Mouse (Mus musculus): ENCODE data around the gene Slc30a2.

Gene Slc30a2

DNA sequence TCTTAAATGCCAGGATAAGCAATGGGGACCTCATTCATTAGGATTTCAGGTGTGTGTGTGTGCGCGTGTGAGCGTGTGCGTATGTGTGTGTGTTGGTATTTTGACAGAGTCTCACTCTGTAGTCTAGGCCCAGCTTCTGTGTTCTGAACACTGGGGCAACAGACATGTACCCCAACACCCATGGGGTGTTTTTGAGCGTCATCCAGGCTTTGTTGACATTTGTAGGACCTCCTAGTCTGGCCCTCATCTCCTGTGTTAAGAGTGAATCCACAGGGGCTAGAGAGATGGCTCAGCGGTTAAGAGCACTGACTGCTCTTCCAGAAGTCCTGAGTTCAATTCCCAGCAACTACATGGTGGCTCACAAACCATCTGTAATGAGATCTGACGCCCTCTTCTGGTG, 52.2 kb downstream of the Slc30a2 start:
- in situ Hi-C loops (cut with MboI; ENCODE audit: unreplicated experiment in 2 of 2), result loop anchor here in 1 of 2 experiments (5.0 kb wide), 1 partner anchor 82 kb away; no protein-coding TSS in a partner anchor

DNA sequence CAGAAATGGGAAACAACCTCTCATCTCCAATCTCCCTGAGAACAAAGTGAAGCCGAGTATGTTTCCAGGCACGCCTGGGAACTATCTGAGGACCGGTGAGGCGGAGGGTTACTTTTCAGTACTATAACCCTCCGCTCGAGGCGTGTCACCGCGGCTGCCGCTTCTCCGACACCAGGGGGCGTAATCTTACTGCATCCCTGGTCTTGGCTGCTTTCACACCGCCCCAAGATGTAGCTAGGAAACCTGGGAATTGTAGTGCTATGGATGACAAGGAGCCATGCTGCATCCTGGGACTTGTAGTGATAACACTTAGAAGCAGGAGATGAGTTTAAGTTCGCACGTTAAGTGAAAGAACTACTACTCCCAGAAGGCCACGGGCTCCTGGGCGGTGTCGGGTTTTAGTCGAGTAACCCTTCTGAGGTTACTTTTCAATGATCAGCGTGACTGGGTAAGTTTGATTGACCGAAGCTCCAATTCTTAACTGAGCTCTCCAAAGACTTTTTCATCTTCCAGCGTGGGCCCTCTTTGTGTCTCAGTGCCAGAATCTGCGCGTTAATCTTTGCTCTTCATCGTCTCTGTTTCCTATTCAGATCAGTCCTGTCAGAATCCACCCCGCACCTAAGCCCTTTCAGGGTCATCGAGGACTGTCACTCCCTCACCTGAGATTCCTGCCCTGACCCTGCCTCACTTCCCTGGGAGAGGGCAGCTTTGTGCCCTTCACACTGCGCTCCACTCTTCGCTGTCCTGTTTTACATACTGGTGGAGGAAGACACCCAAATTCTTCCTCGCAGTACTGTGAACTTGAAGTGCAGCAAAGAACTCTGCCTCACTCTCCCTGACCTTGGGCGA, 53.2 kb downstream of the Slc30a2 start, which contains the start of gene Pafah2:
Gene Pafah2 (plus strand): TSS at position 344 of the 849 bp plus-strand sequence.
- in situ Hi-C loops (cut with MboI; ENCODE audit: unreplicated experiment in 2 of 2), result loop anchor here in 1 of 2 experiments (5.0 kb wide), 1 partner anchor 81 kb away; no protein-coding TSS in a partner anchor

DNA sequence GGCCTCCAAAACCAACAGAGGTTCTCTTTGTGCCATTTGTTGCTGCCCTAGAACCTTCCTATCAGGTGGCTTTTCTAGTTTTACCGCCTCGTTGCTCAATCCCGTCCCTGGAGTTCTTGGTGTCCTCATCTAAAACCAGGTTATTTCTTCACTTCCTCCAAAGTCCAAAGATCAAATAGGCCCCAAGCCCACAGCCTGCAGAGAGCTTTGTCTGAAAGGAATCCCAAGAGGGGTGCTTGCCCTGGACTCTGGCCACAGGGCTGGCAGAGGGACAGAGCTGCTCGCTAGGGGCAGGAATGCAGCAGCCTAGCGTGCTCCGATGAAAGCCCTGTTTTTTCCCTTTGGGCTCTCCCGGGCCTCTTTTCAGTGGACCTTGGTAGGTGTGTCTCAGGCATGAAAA, 54.1 kb downstream of the Slc30a2 start:
- in situ Hi-C loops (cut with MboI; ENCODE audit: unreplicated experiment in 2 of 2), result loop anchor here in 1 of 2 experiments (5.0 kb wide), 1 partner anchor 80 kb away; no protein-coding TSS in a partner anchor

DNA sequence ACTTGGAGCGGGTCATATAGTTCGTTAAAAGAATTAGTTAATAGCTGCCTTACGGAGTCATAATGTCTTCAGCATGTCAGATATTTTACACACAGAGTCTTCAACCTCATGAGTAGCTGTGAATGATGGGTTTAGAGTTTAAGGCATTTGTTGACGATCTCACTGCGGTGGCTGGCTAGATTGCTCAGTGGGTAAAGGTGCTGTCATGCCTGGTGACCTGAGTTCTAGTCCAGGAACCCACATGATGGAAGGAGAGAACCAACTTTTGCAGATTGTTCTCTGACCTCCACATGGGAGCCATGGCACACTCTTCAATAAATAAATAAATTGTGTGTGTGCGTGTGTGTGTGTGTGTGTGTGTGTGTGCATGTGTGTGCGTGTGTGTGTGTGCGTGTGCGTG, 54.8 kb downstream of the Slc30a2 start:
- in situ Hi-C loops (cut with MboI; ENCODE audit: unreplicated experiment in 2 of 2), result loop anchor here in 1 of 2 experiments (5.0 kb wide), 1 partner anchor 80 kb away; no protein-coding TSS in a partner anchor

DNA sequence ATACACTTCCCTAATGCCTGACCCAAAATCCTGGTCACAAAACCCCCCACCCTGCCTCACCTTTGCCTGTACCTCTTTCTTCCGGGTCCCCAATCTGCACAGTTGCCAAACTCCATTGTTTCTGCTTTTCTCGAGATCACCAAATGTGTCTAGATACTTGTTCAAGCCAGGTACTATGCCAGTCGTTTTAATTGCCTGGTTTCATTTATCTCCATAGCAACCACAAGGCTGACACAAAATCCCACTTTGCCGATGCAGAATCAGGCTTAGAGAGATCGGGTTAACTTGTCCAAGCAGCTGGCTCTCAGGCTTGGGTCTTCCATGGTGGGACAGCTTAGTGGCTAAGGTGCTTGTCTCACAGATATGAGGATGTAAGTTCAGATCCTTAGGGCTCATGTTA, 57.2 kb downstream of the Slc30a2 start:
- in situ Hi-C loops (cut with MboI; ENCODE audit: unreplicated experiment in 2 of 2), result no loop called here

DNA sequence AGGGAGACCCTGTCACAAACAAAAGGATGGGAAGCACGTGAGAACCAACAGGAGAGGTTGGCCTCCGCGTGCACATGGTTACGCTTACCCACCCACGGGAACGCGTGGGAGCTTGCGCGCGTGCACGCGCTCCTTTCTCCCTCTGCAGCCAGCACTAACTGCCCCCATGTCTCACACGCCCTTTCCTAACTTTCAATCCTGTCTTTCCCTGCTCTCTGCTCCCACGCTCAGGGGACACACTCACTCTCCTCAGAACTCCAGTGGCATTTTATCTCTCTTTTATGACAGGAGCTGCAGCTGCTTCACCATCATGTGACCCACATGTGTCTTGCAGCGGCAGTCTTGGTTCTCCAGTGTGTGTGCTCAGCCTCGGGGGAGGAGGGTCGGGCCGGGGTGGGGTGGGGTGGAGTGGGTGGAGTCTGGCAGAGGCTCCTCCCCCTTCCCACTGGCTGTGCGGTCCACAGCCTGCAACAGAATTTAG, 58.2 kb downstream of the Slc30a2 start:
- in situ Hi-C loops (cut with MboI; ENCODE audit: unreplicated experiment in 2 of 2), result no loop called here

DNA sequence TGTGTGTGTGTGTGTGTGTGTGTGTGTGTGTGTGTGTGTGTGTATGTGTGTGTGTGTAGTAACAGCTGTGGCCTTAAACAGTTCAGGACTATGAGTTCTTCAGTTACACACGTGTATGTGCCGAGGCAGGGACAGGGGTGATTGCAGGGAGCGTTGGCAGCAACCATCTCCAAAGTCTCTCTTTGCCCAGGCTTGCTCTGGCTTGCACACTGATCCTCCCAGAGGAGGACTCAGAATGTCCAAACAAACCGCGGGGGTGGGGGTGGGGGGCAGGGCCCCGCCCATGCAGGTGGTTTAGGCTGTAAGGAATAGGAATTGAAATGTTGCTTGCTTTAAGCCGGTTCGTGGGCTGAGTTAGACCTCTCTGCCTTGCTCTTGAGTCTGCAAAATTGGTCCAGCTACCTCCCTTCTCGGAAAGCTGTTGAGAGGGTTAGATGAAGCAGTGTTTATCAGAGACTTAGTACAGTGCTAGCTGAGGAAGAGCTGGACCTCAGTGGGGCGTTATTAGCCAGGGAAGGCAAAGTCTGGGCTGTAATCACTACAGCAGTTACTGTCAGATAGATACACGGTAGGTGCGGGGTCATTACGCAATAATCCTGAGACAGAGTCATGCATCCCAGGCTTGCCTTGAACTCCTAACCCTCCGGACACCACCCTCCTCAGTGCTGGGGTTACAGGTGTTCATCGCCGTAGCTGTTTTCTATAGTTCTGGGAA, 59.0 kb downstream of the Slc30a2 start:
- in situ Hi-C loops (cut with MboI; ENCODE audit: unreplicated experiment in 2 of 2), result no loop called here

DNA sequence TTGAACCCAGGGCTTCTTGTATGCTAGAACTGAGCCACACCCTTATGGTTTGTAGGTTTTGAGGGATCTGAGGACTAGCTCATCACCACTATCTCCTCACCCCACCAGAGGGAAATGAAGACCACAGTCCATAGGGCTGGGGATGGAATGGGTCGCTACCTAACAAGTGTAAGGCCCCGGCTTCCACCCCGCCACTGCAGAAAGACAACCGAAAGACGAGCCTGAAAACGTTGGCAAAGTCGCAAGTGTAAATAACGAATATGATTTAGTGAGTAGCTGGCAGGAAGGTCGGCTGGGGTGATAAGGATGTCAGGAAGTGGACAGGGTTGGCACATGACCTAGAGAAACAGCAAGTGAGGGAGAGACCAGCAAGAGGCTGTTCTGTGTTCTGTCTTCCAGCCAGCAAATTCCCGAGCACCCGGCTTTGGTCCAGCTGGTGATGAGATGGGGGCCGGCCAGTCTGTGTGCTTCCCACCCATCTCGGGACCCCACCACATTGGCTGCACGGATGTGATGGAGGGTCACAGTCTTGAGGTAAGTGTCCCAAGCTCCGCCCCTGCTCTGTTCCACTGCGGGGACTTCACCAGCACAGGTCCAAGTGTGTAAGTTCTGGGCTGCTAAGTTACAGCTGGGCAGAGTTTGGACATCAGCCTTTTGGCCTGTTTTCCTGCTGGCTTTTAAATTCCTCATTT, 59.7 kb downstream of the Slc30a2 start:
- in situ Hi-C loops (cut with MboI; ENCODE audit: unreplicated experiment in 2 of 2), result no loop called here

DNA sequence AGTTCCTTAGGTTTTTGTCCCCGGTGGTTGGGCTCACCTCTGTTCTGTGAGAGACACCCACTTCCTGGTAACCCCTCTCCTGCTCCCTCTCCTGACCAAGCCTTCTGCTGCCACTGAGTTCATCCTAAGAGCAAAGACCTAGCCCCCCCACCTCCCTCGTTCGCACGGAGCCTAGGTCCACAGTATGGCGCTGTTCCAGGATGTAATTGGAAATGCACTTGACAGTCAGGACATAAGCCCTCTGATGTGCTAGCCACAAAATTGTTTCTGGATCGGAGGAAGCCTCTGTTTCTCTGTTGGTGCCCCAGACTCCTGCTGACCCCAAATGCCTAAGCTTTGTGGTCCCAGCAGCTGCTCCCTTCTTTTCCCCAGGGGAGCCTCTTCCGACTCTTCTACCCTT, 60.7 kb downstream of the Slc30a2 start:
- in situ Hi-C loops (cut with MboI; ENCODE audit: unreplicated experiment in 2 of 2), result no loop called here
